15 mouse cellular contexts compared by ENCODE assay signal in genomic region chr10:41403893-41404612, GRCm38 (mm10). TPM values are rescaled to one million over a fixed set of nuclear protein-coding genes. Genes with fewer than 3 reads are reported as not detected.
DNase-seq lines count a peak whose midpoint lies in the region; ATAC-seq and TF ChIP-seq lines count a peak whose summit lies in the region.
"Had no signal": no experiment of that assay in that cellular context is flagged by ENCODE, and none has a peak within 500 bp of the region (broad histone marks: within the 10 kb centered on the region; RNA-seq: fewer than 3 reads in every experiment).

No protein-coding gene starts in this region.

- no peak overlapping the region for H3K4me3 ChIP-seq in layer of hippocampus, adult 2 months
- H3K4me3 ChIP-seq in MEL (ENCODE audit: control insufficient read depth in 1 of 2, insufficient read depth in 1 of 2, low read depth in 2 of 2, low read length in 2 of 2), result no peak overlapping the region
- no peak overlapping the region for H3K4me3 ChIP-seq in lung, embryonic 16.5 days (ENCODE audit: low read length)
- H3K4me3 ChIP-seq: forebrain, embryonic 15.5 days; kidney, embryonic 15.5 days; limb, embryonic 13.5 days; midbrain, embryonic 10.5 days had no signal

- H3K27me3 ChIP-seq in MEL (ENCODE audit: control insufficient read depth in 1 of 2, insufficient read depth in 2 of 2, low read length in 2 of 2), result peaks cover 5% of the 10 kb centered on the region in 2 experiments; a peak in 2 of 4 replicates
- H3K27me3 ChIP-seq in lung, embryonic 16.5 days (ENCODE audit: control insufficient read depth, insufficient read depth, low read depth, low read length), result no peaks in the 10 kb centered on the region
- H3K27me3 ChIP-seq: forebrain, embryonic 15.5 days; kidney, embryonic 15.5 days; limb, embryonic 13.5 days had no signal

- H3K4me1 ChIP-seq in MEL (ENCODE audit: control insufficient read depth in 1 of 2, insufficient read depth in 2 of 2, low read length in 2 of 2), result no peaks in the 10 kb centered on the region
- peaks cover 2% of the 10 kb centered on the region; the same call in 1 of the 2 replicates for H3K4me1 ChIP-seq in lung, embryonic 16.5 days (replicated peaks; ENCODE audit: control insufficient read depth, insufficient read depth, low read length)
- H3K4me1 ChIP-seq: forebrain, embryonic 15.5 days; kidney, embryonic 15.5 days; limb, embryonic 13.5 days; midbrain, embryonic 10.5 days had no signal

- WGBS in lung, embryonic 16.5 days, result 27% methylated on average over 3 of the region's 3 CpGs

- TF ChIP-seq EP300 in MEL (IDR thresholded peaks at IDR 0.05; ENCODE audit: low read depth in 1 of 2, low read length in 2 of 2), result no peak

- no peak overlapping the region for H3K27ac ChIP-seq in layer of hippocampus, adult 2 months
- no peak overlapping the region for H3K27ac ChIP-seq in MEL (ENCODE audit: control insufficient read depth, low read depth, low read length)
- H3K27ac ChIP-seq in lung, embryonic 16.5 days (ENCODE audit: low read length), result no peak overlapping the region
- H3K27ac ChIP-seq: forebrain, embryonic 15.5 days; kidney, embryonic 15.5 days; limb, embryonic 13.5 days; midbrain, embryonic 10.5 days had no signal

- TF ChIP-seq POLR2A in MEL (IDR thresholded peaks at IDR 0.05; ENCODE audit: control insufficient read depth in 1 of 2, insufficient read depth in 1 of 2, low read depth in 1 of 2, low read length in 2 of 2, poor library complexity in 1 of 2), result no peak

- no peak overlapping the region for H3K9ac ChIP-seq in MEL (ENCODE audit: control insufficient read depth, low read depth, low read length, poor library complexity, severe bottlenecking)
- no peak overlapping the region for H3K9ac ChIP-seq in lung, embryonic 16.5 days (ENCODE audit: low read length)
- H3K9ac ChIP-seq: forebrain, embryonic 15.5 days; kidney, embryonic 15.5 days; limb, embryonic 13.5 days had no signal

- peak; percentile 33 for TF ChIP-seq RAD21 in MEL (IDR thresholded peaks at IDR 0.05; ENCODE audit: low read depth, low read length)

- no peaks in the 10 kb centered on the region for H3K36me3 ChIP-seq in MEL (ENCODE audit: control insufficient read depth in 1 of 2, insufficient read depth in 2 of 2, low read length in 2 of 2)
- no peaks in the 10 kb centered on the region for H3K36me3 ChIP-seq in lung, embryonic 16.5 days (ENCODE audit: control insufficient read depth, insufficient read depth, low read length)
- H3K36me3 ChIP-seq: forebrain, embryonic 15.5 days; kidney, embryonic 15.5 days; limb, embryonic 13.5 days; midbrain, embryonic 10.5 days had no signal

- no peaks in the 10 kb centered on the region for H3K9me3 ChIP-seq in MEL (replicated peaks; ENCODE audit: insufficient read depth, low read length)
- H3K9me3 ChIP-seq in lung, embryonic 16.5 days (ENCODE audit: control insufficient read depth, low read length), result no peaks in the 10 kb centered on the region
- H3K9me3 ChIP-seq: forebrain, embryonic 15.5 days; kidney, embryonic 15.5 days; limb, embryonic 13.5 days; midbrain, embryonic 10.5 days had no signal

- TF ChIP-seq CTCF in layer of hippocampus, adult 2 months (conservative IDR thresholded peaks at IDR 0.05), result peak; percentile 73
- peak in 2 of 3 experiments; percentile 10 to 26; a peak in 2 of 6 replicates for TF ChIP-seq CTCF in MEL (IDR thresholded peaks at IDR 0.05 in 2 of 3, conservative IDR thresholded peaks at IDR 0.05 in 1 of 3; ENCODE audit: control insufficient read depth in 1 of 3, insufficient read depth in 1 of 3, low read depth in 2 of 3, low read length in 3 of 3, poor library complexity in 1 of 3, severe bottlenecking in 1 of 3)

- peak; percentile 13 for DNase-seq in embryo, embryonic 11 days
- no peak for DNase-seq in embryo, embryonic 9.5 days (ENCODE audit: extremely low spot score)
- peak; percentile 36 to 43 for DNase-seq in layer of hippocampus, adult 2 months (ENCODE audit: low spot score in 2 of 2)
- DNase-seq in layer of hippocampus, adult 9-11 months, result no peak
- DNase-seq in MEL (ENCODE audit: low read depth, low spot score), result no peak
- DNase-seq in urinary bladder, postnatal 10 days (ENCODE audit: low spot score), result no peak
- DNase-seq in frontal cortex, postnatal 25 days (ENCODE audit: low spot score in 2 of 2), result no peak
- DNase-seq: B cell, adult 2 months; cerebellum, adult 11-12 months had no signal

- H3K4me2 ChIP-seq in lung, embryonic 16.5 days (ENCODE audit: low read depth, low read length), result no peak overlapping the region
- H3K4me2 ChIP-seq: forebrain, embryonic 15.5 days; kidney, embryonic 15.5 days; limb, embryonic 13.5 days had no signal

- 0 out of 2 replicates have a peak, but pooled peaks have one; percentile 41 for ATAC-seq in lung, embryonic 16.5 days (ENCODE audit: low read depth)
- ATAC-seq: activated CD4-positive, CD25-positive, alpha-beta regulatory T cell, adult 4 months; forebrain, embryonic 15.5 days had no signal

- no peaks in the 10 kb centered on the region for H3K79me2 ChIP-seq in MEL (ENCODE audit: control insufficient read depth, insufficient read depth, low read length, poor library complexity)

TF ChIP-seq in MEL, 35 proteins besides CTCF, POLR2A, EP300 and RAD21:
- TF ChIP-seq TCF12 (IDR thresholded peaks at IDR 0.05; ENCODE audit: low read depth, low read length) (no peak), SMC3 (IDR thresholded peaks at IDR 0.05; ENCODE audit: low read depth, low read length) (peak; percentile 29)

RNA-seq across cellular contexts. Expression of gene Zbtb24, which starts 46.1 kb away (rescaled TPM):
- total RNA-seq in layer of hippocampus, adult 2 months (2021), result 10 to 100 TPM; 17.9 to 22.7 TPM
- 7.6 and 8.4 TPM in 2 replicates for total RNA-seq in MEL (2012; rRNA removed)
- 10 to 100 TPM in 1 of 2 experiments, not detected in 1; 11.0 TPM for polyA plus RNA-seq in MEL (2012; ENCODE audit: insufficient read depth in 1 of 2, insufficient read length in 2 of 2, low read depth in 1 of 2, low replicate concordance in 2 of 2, missing spikeins in 1 of 2)
- polyA plus RNA-seq in lung, embryonic 16.5 days (2015; fragmentation: Nextera tagmentation; extraction: Ambion mirVana), result 18.3 and 18.7 TPM in 2 replicates

Comparison
In these comparisons a context has a peak if more than half of its experiments do, and no peak if none do; other contexts are left out.
1. DNase-seq: peak in embryo, embryonic 11 days (single experiment) and layer of hippocampus, adult 2 months (2 of 2); none in embryo, embryonic 9.5 days (single experiment), layer of hippocampus, adult 9-11 months (single experiment), MEL (single experiment), urinary bladder, postnatal 10 days (single experiment) and frontal cortex, postnatal 25 days (0 of 2).